Comparison of ENCODE assay signal across 8 mouse cellular contexts in genomic region chr5:57717238-57717905, GRCm38 (mm10). TPM values are rescaled to one million over a fixed set of nuclear protein-coding genes. Genes with fewer than 3 reads are reported as not detected.
A peak's percentile ranks its signal among the peaks of the same experiment; 100 is the strongest.
DNase-seq lines count a peak whose midpoint lies in the region; ATAC-seq lines count a peak whose summit lies in the region.

No protein-coding gene starts in this region.

- peak overlapping the region; percentile 84 for H3K9ac ChIP-seq in hindbrain, embryonic 14.5 days

- intact Hi-C loops in left cerebral cortex, postnatal 10 days (cut with DNase I): loop anchor here (5.0 kb wide), 1 partner anchor 1020 kb away; no protein-coding TSS in a partner anchor

- H3K27me3 ChIP-seq in hindbrain, embryonic 14.5 days (ENCODE audit: control insufficient read depth, insufficient read depth, low read length): no peaks in the 10 kb centered on the region
- H3K27me3 ChIP-seq in megakaryocyte, embryonic 14.5 days (replicated peaks): no peaks in the 10 kb centered on the region

- peak overlapping the region; percentile 86 for H3K27ac ChIP-seq in hindbrain, embryonic 14.5 days

- H3K36me3 ChIP-seq in hindbrain, embryonic 14.5 days (replicated peaks; ENCODE audit: control insufficient read depth, insufficient read depth): no peaks in the 10 kb centered on the region
- H3K36me3 ChIP-seq in megakaryocyte, embryonic 14.5 days (replicated peaks; ENCODE audit: low read length): peaks cover 23% of the 10 kb centered on the region

- DNase-seq in T-cell, adult 2 months (ENCODE audit: low spot score): peak; percentile 13
- DNase-seq in cerebellum, adult 9-11 months: peak; percentile 25
- DNase-seq in frontal cortex, postnatal 25 days (ENCODE audit: low spot score in 2 of 2): peak; percentile 28 to 41
- DNase-seq in hindbrain, embryonic 14.5 days (ENCODE audit: low spot score): peak; percentile 77
- DNase-seq in left cerebral cortex, postnatal 10 days (ENCODE audit: extremely low spot score in 1 of 2, low spot score in 2 of 2): peak; percentile 51 to 77
- DNase-seq in right cerebral cortex, postnatal 25 days: peak; percentile 71

- H3K4me1 ChIP-seq in hindbrain, embryonic 14.5 days (replicated peaks; ENCODE audit: control insufficient read depth, insufficient read depth, low read length): peaks cover 11% of the 10 kb centered on the region
- peaks cover 42% of the 10 kb centered on the region for H3K4me1 ChIP-seq in megakaryocyte, embryonic 14.5 days

- H3K9me3 ChIP-seq in hindbrain, embryonic 14.5 days (ENCODE audit: control insufficient read depth, low read length): no peaks in the 10 kb centered on the region
- no peaks in the 10 kb centered on the region for H3K9me3 ChIP-seq in megakaryocyte, embryonic 14.5 days

- under 1% methylated on average over 53 of the region's 53 CpGs for WGBS in hindbrain, embryonic 14.5 days

- peak overlapping the region; percentile 56 for H3K4me3 ChIP-seq in hindbrain, embryonic 14.5 days (replicated peaks; ENCODE audit: low read length)
- H3K4me3 ChIP-seq in megakaryocyte, embryonic 14.5 days (replicated peaks): peak overlapping the region; percentile 100

- H3K4me2 ChIP-seq in hindbrain, embryonic 14.5 days (replicated peaks): peak overlapping the region; percentile 86

- peak; percentile 18; the same call in 1 of the 2 replicates for ATAC-seq in hindbrain, embryonic 14.5 days (ENCODE audit: low FRiP score)
- ATAC-seq in inflammation-experienced regulatory T-cells, adult 6 months: no peak

RNA-seq across cellular contexts. Expression of gene Pcdh7, which starts 0.4 kb away (rescaled TPM):
- polyA plus RNA-seq in hindbrain, embryonic 14.5 days (2014; fragmentation: Nextera tagmentation; extraction: Ambion mirVana): 34.4 and 37.5 TPM in 2 replicates
- 100 to 1,000 TPM; 129 to 140 TPM for total RNA-seq in left cerebral cortex, postnatal 10 days (2021)
- polyA plus RNA-seq in megakaryocyte, embryonic 14.5 days (2012; ENCODE audit: insufficient read depth, low replicate concordance): 4.7 and 4.8 TPM in 2 replicates
- polyA plus RNA-seq in inflammation-experienced regulatory T-cells, adult 6 months (2017; shearing (Covaris generic)): not detected

Comparison
In these comparisons a context has a peak if more than half of its experiments do, and no peak if none do; other contexts are left out.
1. DNase-seq: peak in every context shown above with its lines; median percentile 77 in hindbrain, embryonic 14.5 days; 71 in right cerebral cortex, postnatal 25 days; 64 in left cerebral cortex, postnatal 10 days; 34 in frontal cortex, postnatal 25 days; 25 in cerebellum, adult 9-11 months; 13 in T-cell, adult 2 months.